ENCODE assay signal across 11 mouse cellular contexts in genomic region chr2:11551726-11552125, GRCm38 (mm10).
"Had no signal": no experiment of that assay in that cellular context is flagged by ENCODE, and none has a peak within 500 bp of the region (broad histone marks: within the 10 kb centered on the region; RNA-seq: fewer than 3 reads in every experiment).

No protein-coding gene starts in this region.

- H3K4me3 ChIP-seq: midbrain, embryonic 13.5 days; neural tube, embryonic 13.5 days had no signal

- H3K36me3 ChIP-seq: liver, embryonic 13.5 days; midbrain, embryonic 10.5 days; midbrain, embryonic 13.5 days; neural tube, embryonic 13.5 days had no signal

- H3K9me3 ChIP-seq: liver, embryonic 13.5 days; midbrain, embryonic 10.5 days; midbrain, embryonic 13.5 days; neural tube, embryonic 13.5 days had no signal

- H3K27ac ChIP-seq: liver, embryonic 13.5 days; midbrain, embryonic 10.5 days; midbrain, embryonic 13.5 days; neural tube, embryonic 13.5 days; stomach, postnatal 0 days had no signal

- ATAC-seq: midbrain, embryonic 16.5 days had no signal

- H3K9ac ChIP-seq: midbrain, embryonic 13.5 days; neural tube, embryonic 13.5 days had no signal

- DNase-seq: liver, embryonic 13.5 days; lung, adult 2 months; lung, postnatal 14 days; lung, postnatal 4 days; right cerebral cortex, postnatal 4 days; thymus, adult 2 months had no signal
